Mouse (Mus musculus) E14TG2a.4 (cell line): ENCODE data around the gene Crip2.

Experiments used
- CTCF ChIP-seq: conservative IDR thresholded peaks from 2 replicates; pipeline ENCODE4 v1.5.1; 2014; ENCODE audit warnings: low read length
- NANOG ChIP-seq: IDR thresholded peaks from 2 replicates; pipeline ENCODE4 v1.6.1; 2014; ENCODE audit warnings: borderline replicate concordance, low read length, mixed read lengths
- POU5F1 ChIP-seq: IDR thresholded peaks from 2 replicates; pipeline ENCODE4 v1.6.1; 2014; ENCODE audit warnings: low read length, borderline replicate concordance

GRCm38 (mm10) chr12:113168031-113168536 is 28.0 kb downstream of the Crip2 start:
- no peak for TF ChIP-seq CTCF
- no peak for TF ChIP-seq NANOG
- TF ChIP-seq POU5F1 = no peak
